Mouse (Mus musculus) embryonic facial prominence, embryonic 13.5 days (tissue): ENCODE data around the gene Inca1. TPM values are rescaled to one million over a fixed set of nuclear protein-coding genes. Genes with fewer than 3 reads are reported as not detected.
A peak's percentile ranks its signal among the peaks of the same experiment; 100 is the strongest.

ENCODE experiments used
- ATAC-seq: fragments of 200-750 bp; cut with Nextera tagmentation; 2 replicates; pipeline ENCODE4 v1.8.0; 2017; ENCODE audit warnings: low read depth; ENCODE audit not compliant: insufficient number of reproducible peaks, insufficient read depth, low FRiP score, low TSS enrichment
- H3K27ac ChIP-seq: fragments of 300-500 bp; sonication (generic); 2 replicates; pipeline ENCODE4 v1.5.1; 2015; ENCODE audit warnings: moderate library complexity, mild to moderate bottlenecking, inconsistent platforms
- H3K27me3 ChIP-seq: fragments of 300-500 bp; sonication (generic); 2 replicates; pipeline ENCODE4 v1.6.1; 2015; ENCODE audit warnings: mild to moderate bottlenecking, inconsistent platforms
- H3K36me3 ChIP-seq: fragments of 300-500 bp; sonication (generic); 2 replicates; pipeline ENCODE4 v1.6.1; 2015; ENCODE audit warnings: mild to moderate bottlenecking, inconsistent platforms
- H3K4me1 ChIP-seq: fragments of 300-500 bp; sonication (generic); 2 replicates; pipeline ENCODE4 v1.6.1; 2015; ENCODE audit warnings: inconsistent platforms
- H3K4me2 ChIP-seq: fragments of 300-500 bp; sonication (generic); 2 replicates; pipeline ENCODE4 v1.6.1; 2015; ENCODE audit warnings: moderate library complexity, mild to moderate bottlenecking, inconsistent platforms
- H3K4me3 ChIP-seq: fragments of 300-500 bp; sonication (generic); 2 replicates; pipeline ENCODE4 v1.5.1; 2015; ENCODE audit warnings: mild to moderate bottlenecking, inconsistent platforms
- H3K9ac ChIP-seq: fragments of 300-500 bp; sonication (generic); 2 replicates; pipeline ENCODE4 v1.6.1; 2015; ENCODE audit warnings: mild to moderate bottlenecking, inconsistent platforms
- H3K9me3 ChIP-seq: fragments of 300-500 bp; sonication (generic); 2 replicates; pipeline ENCODE4 v1.6.1; 2016; ENCODE audit warnings: inconsistent platforms
- WGBS: fragments of 180-500 bp; shearing (Covaris S2); methylation state at CpG from one replicate; pipeline ENCODE4 v1.1.7; 2015; ENCODE audit warnings: mixed read lengths; 5-methylcytosine and 5-hydroxymethylcytosine counted together
- polyA plus RNA-seq: library from polyadenylated mRNA; unstranded; fragments of >200 nt; fragmentation: Nextera tagmentation; extraction: Ambion mirVana; gene quantifications from 2 replicates; pipeline ENCODE4 v1.2.1, GENCODE M21; 2015

Inca1 gene
- polyA plus RNA-seq, 1 experiment from 2014 or later = 1.1 TPM

- H3K36me3 ChIP-seq = peaks cover 74% of the 10 kb centered on the region
- no peak for ATAC-seq
Measured at GRCm38 (mm10) chr11:70679361-70679760, 20.6 kb downstream of the Inca1 start.

GRCm38 (mm10) chr11:70678576-70678975 is 21.4 kb downstream of the Inca1 start:
- peaks cover 6% of the 10 kb centered on the region for H3K4me1 ChIP-seq
- no peak for ATAC-seq
- no peak overlapping the region for H3K4me2 ChIP-seq
- H3K27ac ChIP-seq = no peak overlapping the region
- no peak overlapping the region for H3K4me3 ChIP-seq
- H3K27me3 ChIP-seq = no peaks in the 10 kb centered on the region
- no peak overlapping the region for H3K9ac ChIP-seq
- H3K9me3 ChIP-seq = no peaks in the 10 kb centered on the region
- peaks cover 74% of the 10 kb centered on the region for H3K36me3 ChIP-seq
- 47% methylated on average over 2 of the region's 2 CpGs for WGBS

More at GRCm38 (mm10) chr11:70679361-70679760, 20.6 kb downstream of the Inca1 start:
- no peaks in the 10 kb centered on the region for H3K9me3 ChIP-seq
- no peaks in the 10 kb centered on the region for H3K27me3 ChIP-seq
- peaks cover 6% of the 10 kb centered on the region for H3K4me1 ChIP-seq
- H3K4me3 ChIP-seq = no peak overlapping the region
- H3K27ac ChIP-seq = no peak overlapping the region
- 95% methylated on average over 8 of the region's 8 CpGs for WGBS
- H3K9ac ChIP-seq = no peak overlapping the region
- no peak overlapping the region for H3K4me2 ChIP-seq

GRCm38 (mm10) chr11:70678092-70678491 is 21.9 kb downstream of the Inca1 start:
- no peak overlapping the region for H3K4me3 ChIP-seq
- no peak overlapping the region for H3K9ac ChIP-seq
- H3K4me1 ChIP-seq = peaks cover 6% of the 10 kb centered on the region
- H3K9me3 ChIP-seq = no peaks in the 10 kb centered on the region
- WGBS = 75% methylated on average over 9 of the region's 9 CpGs
- H3K27me3 ChIP-seq = no peaks in the 10 kb centered on the region
- ATAC-seq = no peak
- H3K4me2 ChIP-seq = no peak overlapping the region
- peaks cover 71% of the 10 kb centered on the region for H3K36me3 ChIP-seq
- no peak overlapping the region for H3K27ac ChIP-seq

- peaks cover 62% of the 10 kb centered on the region for H3K36me3 ChIP-seq
- WGBS = 66% methylated on average over 11 of the region's 11 CpGs
- ATAC-seq = no peak
Measured at GRCm38 (mm10) chr11:70674501-70674900, 25.5 kb downstream of the Inca1 start.

GRCm38 (mm10) chr11:70674014-70674413 is 25.9 kb downstream of the Inca1 start:
- Histone ChIP-seq H3K4me3 (no peak overlapping the region), H3K27me3 (no peaks in the 10 kb centered on the region), H3K4me1 (peaks cover 18% of the 10 kb centered on the region), H3K9me3 (no peaks in the 10 kb centered on the region), H3K9ac (no peak overlapping the region), H3K27ac (no peak overlapping the region), H3K4me2 (no peak overlapping the region), H3K36me3 (peaks cover 58% of the 10 kb centered on the region)
- 74% methylated on average over 6 of the region's 6 CpGs for WGBS
- ATAC-seq = no peak

More at GRCm38 (mm10) chr11:70674501-70674900, 25.5 kb downstream of the Inca1 start:
- no peaks in the 10 kb centered on the region for H3K9me3 ChIP-seq
- H3K4me2 ChIP-seq = no peak overlapping the region
- no peaks in the 10 kb centered on the region for H3K27me3 ChIP-seq
- H3K27ac ChIP-seq = no peak overlapping the region
- H3K4me3 ChIP-seq = no peak overlapping the region
- no peak overlapping the region for H3K9ac ChIP-seq
- H3K4me1 ChIP-seq = peaks cover 18% of the 10 kb centered on the region

- H3K4me1 ChIP-seq = peaks cover 31% of the 10 kb centered on the region
- no peaks in the 10 kb centered on the region for H3K27me3 ChIP-seq
- H3K9ac ChIP-seq = peak overlapping the region; percentile 82
- 87% methylated on average over 16 of the region's 16 CpGs for WGBS
- no peaks in the 10 kb centered on the region for H3K9me3 ChIP-seq
- no peak for ATAC-seq
- 0 out of 2 replicates have a peak overlapping the region, but pooled peaks have one; percentile 98 for H3K27ac ChIP-seq
- 0 out of 2 replicates have a peak overlapping the region, but pooled peaks have one; percentile 69 for H3K4me3 ChIP-seq
- H3K4me2 ChIP-seq = peak overlapping the region; percentile 82; the same call in 1 of the 2 replicates
- peaks cover 45% of the 10 kb centered on the region for H3K36me3 ChIP-seq
Measured at GRCm38 (mm10) chr11:70671333-70672047, 28.5 kb downstream of the Inca1 start.

GRCm38 (mm10) chr11:70670483-70670882 is 29.5 kb downstream of the Inca1 start:
- ATAC-seq = no peak
- Histone ChIP-seq H3K27me3 (no peaks in the 10 kb centered on the region), H3K27ac (peak overlapping the region; percentile 98), H3K9ac (peak overlapping the region; percentile 82), H3K36me3 (peaks cover 45% of the 10 kb centered on the region), H3K9me3 (no peaks in the 10 kb centered on the region), H3K4me2 (peak overlapping the region; percentile 82), H3K4me3 (peak overlapping the region; percentile 69), H3K4me1 (peaks cover 31% of the 10 kb centered on the region)
- WGBS = 40% methylated on average over 14 of the region's 14 CpGs

GRCm38 (mm10) chr11:70669582-70670345 is 30.2 kb downstream of the Inca1 start:
- Histone ChIP-seq H3K4me1 (peaks cover 31% of the 10 kb centered on the region), H3K9me3 (no peaks in the 10 kb centered on the region), H3K4me3 (peak overlapping the region; percentile 69), H3K9ac (peak overlapping the region; percentile 82), H3K4me2 (peak overlapping the region; percentile 82), H3K27ac (peak overlapping the region; percentile 98), H3K36me3 (peaks cover 46% of the 10 kb centered on the region), H3K27me3 (no peaks in the 10 kb centered on the region)
- ATAC-seq = no peak
- WGBS = under 1% methylated on average over 31 of the region's 31 CpGs

- Histone ChIP-seq H3K36me3 (peaks cover 46% of the 10 kb centered on the region), H3K9me3 (no peaks in the 10 kb centered on the region), H3K4me2 (peak within 1 kb of the TSS; percentile 82), H3K27ac (peak within 1 kb of the TSS; percentile 98), H3K4me3 (peak within 1 kb of the TSS; percentile 69), H3K9ac (peak within 1 kb of the TSS; percentile 82), H3K27me3 (no peaks in the 10 kb centered on the region), H3K4me1 (peaks cover 31% of the 10 kb centered on the region)
- WGBS = under 1% methylated on average over 44 of the region's 44 CpGs
- peak; percentile 95 for ATAC-seq
Measured at GRCm38 (mm10) chr11:70668771-70669505, 31.0 kb downstream of the Inca1 start, which contains the start of gene Spag7. Spag7 (minus strand) TSS chr11:70669416.

- peak overlapping the region; percentile 98 for H3K27ac ChIP-seq
- peak overlapping the region; percentile 69 for H3K4me3 ChIP-seq
- peaks cover 31% of the 10 kb centered on the region for H3K4me1 ChIP-seq
- no peaks in the 10 kb centered on the region for H3K27me3 ChIP-seq
- H3K9ac ChIP-seq = peak overlapping the region; percentile 63
- peak overlapping the region; percentile 82 for H3K4me2 ChIP-seq
- peaks cover 47% of the 10 kb centered on the region for H3K36me3 ChIP-seq
- H3K9me3 ChIP-seq = no peaks in the 10 kb centered on the region
- ATAC-seq = peak; percentile 40; the same call in 1 of the 2 replicates
- under 1% methylated on average over 15 of the region's 15 CpGs for WGBS
Measured at GRCm38 (mm10) chr11:70668335-70668770, 31.6 kb downstream of the Inca1 start.
